Mouse (Mus musculus) embryonic facial prominence, embryonic 12.5 days (tissue): Measurements from ENCODE around the gene Abi2. TPM values are rescaled to one million over a fixed set of nuclear protein-coding genes. Genes with fewer than 3 reads are reported as not detected.

Experiments
- ATAC-seq: fragments of 200-750 bp; cut with Nextera tagmentation; 2 replicates; pipeline ENCODE4 v1.8.0; 2017; ENCODE audit not compliant: insufficient number of reproducible peaks, insufficient read depth, low FRiP score, low TSS enrichment
- H3K27ac ChIP-seq: fragments of 300-500 bp; sonication (generic); 2 replicates; pipeline ENCODE4 v1.5.1; 2016; ENCODE audit warnings: mild to moderate bottlenecking
- H3K27me3 ChIP-seq: fragments of 300-500 bp; sonication (generic); 2 replicates; pipeline ENCODE4 v1.6.1; 2016; ENCODE audit warnings: mild to moderate bottlenecking, moderate library complexity
- H3K36me3 ChIP-seq: fragments of 300-500 bp; sonication (generic); 2 replicates; pipeline ENCODE4 v1.6.1; 2016; ENCODE audit warnings: mild to moderate bottlenecking
- H3K4me1 ChIP-seq: fragments of 300-500 bp; sonication (generic); 2 replicates; pipeline ENCODE4 v1.6.1; 2016
- H3K4me2 ChIP-seq: fragments of 300-500 bp; sonication (generic); replicated peaks from 2 replicates; pipeline ENCODE4 v1.6.1; 2016; ENCODE audit warnings: mild to moderate bottlenecking, moderate library complexity
- H3K4me3 ChIP-seq: fragments of 300-500 bp; sonication (generic); 2 replicates; pipeline ENCODE4 v1.5.1; 2016; ENCODE audit warnings: mild to moderate bottlenecking
- H3K9ac ChIP-seq: fragments of 300-500 bp; sonication (generic); 2 replicates; pipeline ENCODE4 v1.6.1; 2016; ENCODE audit warnings: mild to moderate bottlenecking, moderate library complexity
- H3K9me3 ChIP-seq: fragments of 300-500 bp; sonication (generic); 2 replicates; pipeline ENCODE4 v1.6.1; 2016; ENCODE audit warnings: mild to moderate bottlenecking, moderate library complexity
- WGBS: fragments of 180-500 bp; shearing (Covaris S2); methylation state at CpG from one replicate; pipeline ENCODE4 v1.1.7; 2016; 5-methylcytosine and 5-hydroxymethylcytosine counted together
- polyA plus RNA-seq: library from polyadenylated mRNA; unstranded; fragments of >200 nt; fragmentation: Nextera tagmentation; extraction: Ambion mirVana; gene quantifications from 2 replicates; pipeline ENCODE4 v1.2.1, GENCODE M21; 2016

Gene Abi2
- polyA plus RNA-seq, 1 experiment from 2014 or later = 32.0 TPM

- Histone ChIP-seq H3K36me3 (peaks cover 33% of the 10 kb centered on the region), H3K4me3 (no peak overlapping the region)
- 76% methylated on average over 4 of the region's 4 CpGs for WGBS
Measured at GRCm38 (mm10) chr1:60490510-60490909, 81.1 kb downstream of the Abi2 start.

DNA sequence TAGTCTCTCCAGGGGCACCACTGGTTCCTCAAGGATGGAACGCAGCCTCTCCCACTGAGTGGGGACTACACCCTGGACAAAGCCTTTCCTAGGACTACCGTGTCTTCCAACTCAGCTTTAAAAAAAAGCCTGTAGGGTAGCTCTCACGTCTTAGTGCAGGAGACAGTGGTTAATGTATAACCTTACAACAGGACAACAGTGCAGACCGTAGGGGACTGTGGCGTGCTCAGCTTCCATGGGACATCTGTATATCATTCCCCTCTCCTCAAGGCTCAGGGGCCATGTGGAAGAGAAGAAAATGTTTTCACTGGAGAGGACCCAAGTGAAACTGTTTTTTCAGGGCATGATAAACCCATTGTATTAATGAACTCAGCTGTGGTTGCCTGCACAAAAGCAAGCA, 83.0 kb downstream of the Abi2 start:
- Histone ChIP-seq H3K27me3 (no peaks in the 10 kb centered on the region), H3K36me3 (peaks cover 39% of the 10 kb centered on the region), H3K4me2 (no peak overlapping the region), H3K4me1 (no peaks in the 10 kb centered on the region), H3K4me3 (no peak overlapping the region), H3K9me3 (no peaks in the 10 kb centered on the region), H3K27ac (no peak overlapping the region), H3K9ac (no peak overlapping the region)
- 77% methylated on average over 5 of the region's 5 CpGs for WGBS
- ATAC-seq = no peak

More at GRCm38 (mm10) chr1:60490510-60490909, 81.1 kb downstream of the Abi2 start:
- Histone ChIP-seq H3K4me1 (no peaks in the 10 kb centered on the region), H3K9me3 (no peaks in the 10 kb centered on the region), H3K4me2 (no peak overlapping the region), H3K27ac (no peak overlapping the region), H3K9ac (no peak overlapping the region), H3K27me3 (no peaks in the 10 kb centered on the region)
- no peak for ATAC-seq

DNA sequence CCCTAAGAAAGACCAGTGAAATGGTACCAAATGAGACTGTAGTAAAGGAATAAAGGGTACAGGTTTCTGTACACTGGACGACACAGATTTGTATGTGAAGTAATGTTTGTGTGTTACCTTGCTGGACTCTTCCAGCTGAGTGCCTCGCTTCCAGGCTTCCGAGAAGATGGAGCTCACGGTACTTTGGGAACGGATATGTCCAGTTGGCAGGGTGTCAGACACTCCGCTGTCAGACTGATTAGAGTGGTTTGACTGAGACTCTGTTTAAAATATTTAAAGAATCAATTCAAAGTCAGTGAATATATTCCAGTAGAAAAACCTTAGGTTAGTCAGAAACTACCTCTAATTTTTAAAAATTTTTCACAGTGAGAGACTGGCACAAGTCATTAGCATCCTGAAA, 84.0 kb downstream of the Abi2 start:
- ATAC-seq = no peak
- Histone ChIP-seq H3K9ac (no peak overlapping the region), H3K27me3 (no peaks in the 10 kb centered on the region), H3K4me2 (no peak overlapping the region), H3K4me1 (no peaks in the 10 kb centered on the region), H3K27ac (no peak overlapping the region), H3K9me3 (no peaks in the 10 kb centered on the region), H3K4me3 (no peak overlapping the region), H3K36me3 (peaks cover 37% of the 10 kb centered on the region)
- 90% methylated on average over 6 of the region's 6 CpGs for WGBS

DNA sequence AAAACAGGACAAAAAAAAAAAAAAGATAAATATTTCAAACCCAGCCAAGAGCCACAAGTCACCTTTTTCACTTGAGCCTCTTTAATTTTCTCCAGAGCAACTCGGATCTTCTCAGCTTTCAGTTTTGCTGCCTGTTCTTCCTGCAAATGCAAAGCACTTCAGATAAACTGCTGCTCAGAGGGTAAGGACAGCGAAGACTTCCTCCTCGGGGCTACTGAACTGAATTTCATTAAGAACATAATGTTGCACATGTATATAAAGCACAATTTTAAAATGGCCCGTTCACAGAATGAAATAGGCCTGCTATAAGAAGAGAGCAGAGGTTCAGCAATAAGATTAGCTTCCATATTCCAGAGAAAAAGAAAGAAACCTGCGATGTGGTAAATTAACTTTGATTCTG, 94.0 kb downstream of the Abi2 start:
- no peaks in the 10 kb centered on the region for H3K27me3 ChIP-seq
- no peak overlapping the region for H3K27ac ChIP-seq
- H3K4me1 ChIP-seq = no peaks in the 10 kb centered on the region
- no peak overlapping the region for H3K4me3 ChIP-seq
- no peaks in the 10 kb centered on the region for H3K9me3 ChIP-seq
- no peak overlapping the region for H3K9ac ChIP-seq
- no peak overlapping the region for H3K4me2 ChIP-seq
- H3K36me3 ChIP-seq = peaks cover 16% of the 10 kb centered on the region; the same call in 1 of the 2 replicates
- ATAC-seq = no peak
- WGBS = 58% methylated on average over 5 of the region's 5 CpGs

DNA sequence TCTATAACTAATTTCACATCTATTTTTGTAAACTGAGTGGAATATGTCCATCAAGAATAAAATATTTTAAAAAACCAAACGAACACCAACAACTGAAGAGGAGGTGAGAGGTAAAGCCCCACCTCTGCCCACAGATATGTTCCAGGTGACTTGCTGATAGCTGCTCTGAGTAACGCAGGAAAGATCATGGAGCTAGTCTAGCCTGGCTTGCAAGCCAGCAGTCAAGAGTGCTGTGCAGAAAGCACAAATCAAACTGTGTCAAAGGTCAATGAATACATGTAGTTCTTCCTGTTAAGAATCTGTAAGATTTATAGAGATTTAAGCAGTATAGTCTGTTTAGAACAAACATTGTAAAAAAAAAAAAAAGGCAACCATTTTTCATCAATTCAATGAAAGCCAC, 101.2 kb downstream of the Abi2 start:
- 58% methylated on average over 2 of the region's 2 CpGs for WGBS
- H3K9ac ChIP-seq = no peak overlapping the region
- no peaks in the 10 kb centered on the region for H3K9me3 ChIP-seq
- ATAC-seq = no peak
- peaks cover 6% of the 10 kb centered on the region; the same call in 1 of the 2 replicates for H3K36me3 ChIP-seq
- no peaks in the 10 kb centered on the region for H3K4me1 ChIP-seq
- no peaks in the 10 kb centered on the region for H3K27me3 ChIP-seq
- H3K4me3 ChIP-seq = no peak overlapping the region
- no peak overlapping the region for H3K4me2 ChIP-seq
- H3K27ac ChIP-seq = no peak overlapping the region

DNA sequence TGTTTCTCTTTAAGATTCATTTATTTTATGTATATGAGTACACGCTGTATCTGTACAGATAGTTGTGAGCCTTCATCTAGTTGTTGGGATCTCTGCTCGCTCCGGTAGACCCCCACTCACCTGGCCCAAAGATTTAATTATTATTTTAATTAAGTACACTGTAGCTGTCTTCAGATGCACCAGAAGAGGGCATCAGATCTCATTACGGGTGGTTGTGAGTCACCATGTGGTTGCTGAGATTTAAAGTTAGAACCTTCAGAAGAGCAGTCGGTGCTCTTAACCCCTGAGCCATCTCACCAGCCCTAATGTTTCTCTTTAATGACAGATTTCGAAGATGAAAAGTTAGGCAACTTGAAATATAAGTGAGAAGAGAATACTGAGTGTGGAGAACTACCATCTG, 120.7 kb downstream of the Abi2 start:
- Histone ChIP-seq H3K4me1 (no peaks in the 10 kb centered on the region), H3K27ac (no peak overlapping the region), H3K9ac (no peak overlapping the region), H3K4me2 (no peak overlapping the region), H3K4me3 (no peak overlapping the region), H3K9me3 (no peaks in the 10 kb centered on the region), H3K36me3 (peaks cover 10% of the 10 kb centered on the region), H3K27me3 (no peaks in the 10 kb centered on the region)
- no peak for ATAC-seq
- WGBS = 89% methylated on average over 6 of the region's 6 CpGs

DNA sequence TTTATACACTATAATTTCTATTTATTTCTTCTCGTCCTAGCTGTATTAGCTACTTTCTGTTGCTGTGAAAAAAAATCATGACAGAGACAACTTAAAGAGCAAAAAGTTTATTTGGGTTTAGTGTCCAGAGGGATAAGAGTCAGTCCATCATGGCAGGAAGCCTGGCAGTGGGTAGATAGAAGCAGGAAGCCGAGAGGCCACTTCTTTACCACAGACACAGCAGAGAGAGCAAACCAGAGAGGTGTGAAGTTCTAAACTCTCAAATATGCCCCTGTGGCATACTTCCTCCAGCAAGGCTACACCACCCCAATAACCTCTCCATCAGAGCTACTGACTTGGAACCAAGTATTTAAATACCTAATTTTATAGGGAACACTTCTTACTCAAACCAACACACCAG, 121.2 kb downstream of the Abi2 start:
- WGBS = 87% methylated on average over 2 of the region's 2 CpGs
- Histone ChIP-seq H3K4me1 (no peaks in the 10 kb centered on the region), H3K36me3 (peaks cover 7% of the 10 kb centered on the region)

More for the DNA sequence above, 121.2 kb downstream of the Abi2 start:
- Histone ChIP-seq H3K9ac (no peak overlapping the region), H3K4me3 (no peak overlapping the region), H3K4me2 (no peak overlapping the region), H3K9me3 (no peaks in the 10 kb centered on the region), H3K27me3 (no peaks in the 10 kb centered on the region), H3K27ac (no peak overlapping the region)
- ATAC-seq = no peak

Other genes starting within 250 kb of the Abi2 start
- gene Nbeal1, start 229.0 kb upstream of the Abi2 start, polyA plus RNA-seq = 10.6 and 10.9 TPM in 2 replicates
- 20.6 and 21.8 TPM in 2 replicates for gene Cyp20a1, start 66.3 kb upstream of the Abi2 start, polyA plus RNA-seq
- gene Raph1, start 157.5 kb downstream of the Abi2 start, polyA plus RNA-seq = 23.4 and 25.6 TPM in 2 replicates